Mouse (Mus musculus) bone marrow, adult 2 months (tissue): ENCODE data around the gene Gas7. TPM values are rescaled to one million over a fixed set of nuclear protein-coding genes. Genes with fewer than 3 reads are reported as not detected.

Source experiments
- H3K27ac ChIP-seq: fragments of 200-500 bp; 2 replicates; pipeline ENCODE4 v1.5.1; 2012; ENCODE audit warnings: low read depth, mild to moderate bottlenecking, control low read depth, inconsistent platforms, low read length; ENCODE audit not compliant: control insufficient read depth, poor library complexity, insufficient read depth
- H3K4me1 ChIP-seq: fragments of 200-500 bp; 2 replicates; pipeline ENCODE4 v1.6.1; 2011; ENCODE audit warnings: low read length; ENCODE audit not compliant: control insufficient read depth, insufficient read depth
- H3K4me3 ChIP-seq: fragments of 200-500 bp; replicated peaks from 2 replicates; pipeline ENCODE3; 2011; ENCODE audit warnings: mild to moderate bottlenecking, low read depth, low read length, control low read depth; ENCODE audit not compliant: control insufficient read depth
- CTCF ChIP-seq: fragments of 200-500 bp; IDR thresholded peaks from 2 replicates; pipeline ENCODE4 v1.5.1; 2011; ENCODE audit warnings: low read length, control low read depth; ENCODE audit not compliant: control insufficient read depth, insufficient read depth
- POLR2A ChIP-seq: fragments of 200-500 bp; IDR thresholded peaks from 2 replicates; pipeline ENCODE4 v1.6.1; 2011; ENCODE audit warnings: low read depth, mild to moderate bottlenecking, control low read depth, low read length, borderline replicate concordance; ENCODE audit not compliant: control insufficient read depth
- WGBS: fragments of 180-500 bp; shearing (Covaris S2); methylation state at CpG from one replicate; pipeline ENCODE4 v1.1.7; 2018; 5-methylcytosine and 5-hydroxymethylcytosine counted together
- polyA plus RNA-seq: library from polyadenylated mRNA; stranded (reverse); fragments of >200 nt; gene quantifications from 2 replicates; pipeline ENCODE4 v1.2.4, GENCODE M21; 2011; ENCODE audit warnings: low replicate concordance; ENCODE audit not compliant: missing spikeins, insufficient read depth, insufficient read length

Gas7 gene
- polyA plus RNA-seq, 1 experiment = 18.1 TPM

- TF ChIP-seq CTCF (no peak), POLR2A (no peak)
- H3K27ac ChIP-seq = no peak overlapping the region
- H3K4me1 ChIP-seq = no peaks in the 10 kb centered on the region
- no peak overlapping the region for H3K4me3 ChIP-seq
Measured at GRCm38 (mm10) chr11:67728726-67729125, 273.5 kb downstream of the Gas7 start.

GRCm38 (mm10) chr11:67731056-67731455 lies 275.8 kb downstream of the Gas7 start:
- H3K27ac ChIP-seq = no peak overlapping the region
- H3K4me3 ChIP-seq = no peak overlapping the region
- 79% methylated on average over 2 of the region's 2 CpGs for WGBS
- no peaks in the 10 kb centered on the region for H3K4me1 ChIP-seq
- no peak for TF ChIP-seq POLR2A
- no peak for TF ChIP-seq CTCF

GRCm38 (mm10) chr11:67733726-67734125 lies 278.5 kb downstream of the Gas7 start:
- Histone ChIP-seq H3K4me3 (no peak overlapping the region), H3K27ac (no peak overlapping the region), H3K4me1 (no peaks in the 10 kb centered on the region)
- 85% methylated on average over 1 of the region's 1 CpGs for WGBS
- no peak for TF ChIP-seq CTCF
- no peak for TF ChIP-seq POLR2A

- H3K27ac ChIP-seq = no peak overlapping the region
- no peaks in the 10 kb centered on the region for H3K4me1 ChIP-seq
- WGBS = 59% methylated on average over 3 of the region's 3 CpGs
- H3K4me3 ChIP-seq = no peak overlapping the region
- TF ChIP-seq POLR2A = no peak
- no peak for TF ChIP-seq CTCF
Measured at GRCm38 (mm10) chr11:67734597-67734996, 279.4 kb downstream of the Gas7 start.

GRCm38 (mm10) chr11:67738345-67738744 lies 283.1 kb downstream of the Gas7 start:
- H3K4me1 ChIP-seq = no peaks in the 10 kb centered on the region
- no peak for TF ChIP-seq POLR2A
- no peak for TF ChIP-seq CTCF
- no peak overlapping the region for H3K27ac ChIP-seq
- WGBS = 77% methylated on average over 6 of the region's 6 CpGs
- H3K4me3 ChIP-seq = no peak overlapping the region

Other genes with a start within 250 kb of the Gas7 start
- gene Myh4, start 217.4 kb upstream of the Gas7 start, polyA plus RNA-seq = 1.8 and 4.4 TPM in 2 replicates
- gene Myh8, start 178.3 kb upstream of the Gas7 start, polyA plus RNA-seq = not detected in 2 replicates
- gene Myh13, start 133.8 kb upstream of the Gas7 start, polyA plus RNA-seq = not detected in 2 replicates
- not detected in 2 replicates for gene Rcvrn, start 239.9 kb downstream of the Gas7 start, polyA plus RNA-seq